Mouse (Mus musculus) lung, postnatal 14 days (tissue): ENCODE data around the gene Ube2a.
"Not testable (repeated sequence)": the region's sequence is repeated elsewhere in the genome, so short reads cannot be mapped to it uniquely, and the experiment has no call there.

Source experiments
- DNase-seq: peaks from one replicate; pipeline ENCODE4 v3.0.0; 2021

Ube2a gene

DNA sequence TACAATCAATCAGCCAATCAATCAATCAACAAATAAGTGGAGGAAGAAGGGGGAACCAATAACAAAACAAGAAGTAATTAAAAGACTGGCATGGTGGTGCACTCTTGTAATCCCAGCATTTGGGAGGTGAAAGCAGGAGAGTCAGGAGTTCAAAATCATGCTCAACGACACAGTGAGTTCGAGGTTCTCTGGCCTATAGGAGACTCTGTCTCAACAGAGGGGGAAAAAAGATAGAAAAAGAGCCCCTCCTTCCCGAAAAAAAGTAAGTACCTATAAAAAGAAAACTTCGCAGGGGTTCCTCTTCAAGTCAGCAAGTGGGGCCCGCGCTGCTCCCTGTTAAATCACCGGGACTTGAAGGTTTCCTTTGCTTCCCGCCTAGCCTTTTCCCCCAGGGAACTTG, at the start of gene Ube2a, which contains the start of gene C330007P06Rik:
Gene Ube2a, plus strand, starts transcription at position 136 of the 400 bp plus-strand sequence.
Gene C330007P06Rik, minus strand, starts transcription at position 347 of the 400 bp plus-strand sequence.
- no peak for DNase-seq

GRCm38 (mm10) chrX:36823932-36824711, 49.6 kb upstream of the Ube2a start:
- DNase-seq: no peak

DNA sequence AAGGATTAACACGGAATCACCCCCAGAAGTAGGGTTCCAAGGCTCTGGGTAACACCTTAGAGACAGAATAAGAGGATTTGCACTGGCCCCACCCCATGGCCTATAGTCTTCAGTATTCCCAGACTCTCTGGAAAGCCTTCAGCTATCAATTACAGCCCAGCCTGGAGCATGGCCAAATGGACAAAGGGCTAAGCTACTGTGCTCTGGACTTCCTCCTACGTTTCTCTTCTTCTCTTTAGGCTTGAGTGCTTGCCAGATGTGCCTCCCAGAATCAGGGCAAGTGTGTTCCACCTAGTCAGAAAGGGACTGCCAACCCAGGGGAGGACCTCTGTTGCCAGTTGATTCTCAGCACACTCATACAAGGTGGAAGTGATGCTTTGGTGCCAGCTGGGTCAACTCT, 48.7 kb upstream of the Ube2a start:
- no peak for DNase-seq

- DNase-seq: no peak
Observed at GRCm38 (mm10) chrX:36826873-36827272, 46.8 kb upstream of the Ube2a start.

DNA sequence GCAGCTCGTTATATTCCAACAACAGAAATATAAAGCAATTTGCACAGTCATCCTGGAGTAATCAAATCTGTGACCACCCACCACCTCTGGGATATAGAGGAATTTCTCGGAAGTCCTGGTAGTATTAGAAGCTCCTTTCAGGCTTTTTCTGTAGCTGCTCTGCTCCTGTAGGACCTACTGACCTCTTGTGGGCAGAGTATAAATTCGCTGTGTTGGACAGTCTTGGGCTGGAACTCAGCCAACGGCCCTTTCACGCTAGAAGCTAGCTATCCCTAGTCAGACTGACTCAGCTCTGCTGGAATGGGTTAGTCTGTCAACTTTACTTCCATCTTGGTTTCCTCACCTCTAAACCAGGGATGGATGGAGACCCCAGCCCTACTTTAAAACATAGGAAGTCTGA, 43.4 kb upstream of the Ube2a start:
- DNase-seq: peak; percentile 66

DNA sequence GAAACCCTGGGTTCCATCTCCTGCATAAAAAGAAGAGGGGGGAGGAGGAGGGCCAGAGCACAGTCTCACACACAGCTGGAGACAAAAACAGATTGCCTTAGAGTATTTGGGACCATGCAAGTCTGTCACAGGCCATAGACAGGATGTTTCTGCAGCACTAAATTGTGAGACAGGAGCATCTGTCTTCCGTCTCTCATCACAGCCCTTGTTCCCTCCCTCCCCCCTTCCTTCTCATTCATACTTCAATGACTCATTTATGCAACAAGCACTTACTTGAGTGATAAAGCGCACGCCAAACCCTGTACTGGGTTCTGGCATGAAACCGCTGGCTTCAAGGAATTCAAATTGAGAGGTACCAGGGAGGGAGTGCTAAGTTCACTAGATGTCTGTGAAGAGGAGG, 42.1 kb upstream of the Ube2a start:
- DNase-seq: no peak

- peak; percentile 79 for DNase-seq
Observed at GRCm38 (mm10) chrX:36833397-36834084, 40.2 kb upstream of the Ube2a start.

- DNase-seq: no peak
Observed at GRCm38 (mm10) chrX:36837069-36837676, 36.5 kb upstream of the Ube2a start.

- peak; percentile 69 for DNase-seq
Observed at GRCm38 (mm10) chrX:36839391-36839790, 34.3 kb upstream of the Ube2a start.

- no peak for DNase-seq
Observed at GRCm38 (mm10) chrX:36841698-36842097, 32.0 kb upstream of the Ube2a start.

- no peak for DNase-seq
Observed at GRCm38 (mm10) chrX:36843346-36843990, 30.2 kb upstream of the Ube2a start.

- no peak for DNase-seq
Observed at GRCm38 (mm10) chrX:36847152-36847551, 26.5 kb upstream of the Ube2a start.

- DNase-seq: no peak
Observed at GRCm38 (mm10) chrX:36852631-36853030, 21.1 kb upstream of the Ube2a start.

DNA sequence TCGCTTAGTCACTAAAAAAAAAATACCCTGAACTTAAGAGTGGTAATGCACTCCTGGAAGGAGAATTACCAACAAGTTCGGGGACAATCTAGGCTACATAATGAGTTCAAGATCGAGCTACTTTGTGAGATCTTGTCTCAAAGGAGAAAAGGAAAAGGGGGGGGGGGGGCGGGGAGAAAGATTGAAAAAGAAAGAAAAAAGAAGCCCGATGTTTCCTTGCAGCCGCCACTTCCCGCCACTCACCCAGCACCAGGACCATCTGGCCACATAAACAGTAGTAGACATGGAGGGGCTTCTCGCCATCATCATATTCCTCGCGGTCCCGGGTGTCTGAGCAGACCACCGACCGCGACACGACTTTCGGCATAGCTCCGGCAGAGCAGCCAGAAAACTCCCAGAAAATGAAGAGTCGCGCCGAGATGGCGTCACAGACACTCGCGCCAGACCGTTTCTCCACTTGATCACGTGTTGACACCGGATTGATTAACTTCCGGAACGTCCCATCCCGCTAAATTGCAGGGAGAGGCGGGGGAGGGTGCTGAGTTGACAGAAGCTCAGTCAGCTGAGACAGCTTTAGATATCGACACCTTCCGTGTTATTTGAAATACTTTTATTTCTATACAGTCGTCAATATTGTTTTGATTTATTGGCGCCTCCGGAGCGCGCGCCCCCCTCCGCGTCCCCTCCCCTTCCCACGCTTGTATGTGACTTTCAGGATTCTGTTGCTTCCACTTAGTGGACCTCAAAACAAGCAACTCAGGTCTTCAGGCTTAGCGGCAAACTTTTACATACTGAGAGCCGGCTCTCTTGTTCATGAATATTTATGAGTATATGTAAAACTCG, 9.7 kb upstream of the Ube2a start:
- peak; percentile 78 for DNase-seq

GRCm38 (mm10) chrX:36864609-36865328, 8.9 kb upstream of the Ube2a start:
- no peak for DNase-seq

GRCm38 (mm10) chrX:36870372-36870771, 3.3 kb upstream of the Ube2a start:
- no peak for DNase-seq

DNA sequence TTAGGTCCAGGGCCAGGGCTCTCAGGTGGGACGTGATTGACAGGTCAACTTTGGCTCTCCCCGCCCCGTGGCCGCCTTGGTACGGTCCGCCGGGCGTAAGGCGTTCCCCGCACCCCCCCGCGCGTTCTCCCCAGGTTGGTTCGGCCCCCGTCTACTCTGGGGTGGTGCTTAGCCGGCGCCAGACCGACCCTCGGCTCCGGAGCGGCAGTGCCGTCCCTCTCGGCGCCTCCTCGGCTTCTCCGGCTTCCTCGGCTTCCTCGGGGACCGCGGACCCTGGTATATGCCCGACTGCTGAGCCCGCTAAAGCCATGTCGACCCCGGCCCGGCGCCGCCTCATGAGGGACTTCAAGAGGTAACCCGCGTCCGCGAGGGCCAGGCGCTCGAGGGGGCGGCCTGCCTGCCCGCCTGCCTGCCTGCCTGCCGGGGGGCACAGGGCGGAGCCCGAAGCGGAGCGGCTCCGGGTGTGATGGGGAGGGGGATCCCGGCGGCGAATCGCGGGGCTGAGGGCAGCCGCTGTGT, 537 bp downstream of the Ube2a start:
- peak; percentile 91 for DNase-seq

DNA sequence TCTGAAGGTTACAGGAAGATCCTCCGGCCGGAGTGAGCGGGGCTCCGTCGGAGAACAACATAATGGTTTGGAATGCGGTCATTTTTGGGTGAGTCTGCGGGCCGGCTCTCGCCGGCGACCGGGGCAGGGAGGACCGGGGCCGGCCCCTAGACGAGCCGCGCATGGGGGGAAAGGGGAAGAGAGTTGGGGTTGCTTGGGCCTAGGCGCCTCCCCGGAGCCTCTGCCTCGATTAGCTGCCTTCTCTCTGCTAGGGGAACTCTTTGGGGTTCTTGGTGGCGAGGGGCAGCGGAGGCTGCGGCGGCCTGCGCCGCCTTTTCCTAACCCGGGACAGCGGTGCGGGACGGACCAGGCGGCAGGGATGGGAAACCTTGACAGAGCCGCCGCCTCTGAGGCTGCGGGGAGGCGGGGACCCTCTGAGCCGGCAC, 1.0 kb downstream of the Ube2a start:
- peak; percentile 32 for DNase-seq

DNA sequence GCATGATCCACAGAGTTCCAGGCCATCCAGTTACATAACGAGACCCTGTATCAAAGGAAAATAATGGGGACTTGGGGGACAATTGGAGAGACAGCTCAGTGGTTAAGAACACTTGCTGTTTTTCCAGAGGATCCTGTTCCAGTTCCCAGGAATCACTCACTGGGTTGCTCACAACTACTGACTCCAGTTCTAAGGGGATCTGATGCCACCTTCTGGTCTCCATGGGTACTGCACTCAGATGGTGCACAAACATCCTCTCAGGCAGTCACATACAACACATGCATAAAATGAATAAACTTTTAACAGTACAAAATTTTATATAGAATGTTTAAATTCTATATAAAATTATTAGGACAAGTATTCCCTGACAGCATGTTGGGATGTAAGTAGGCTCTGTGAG, 11.0 kb downstream of the Ube2a start:
- DNase-seq: no peak

GRCm38 (mm10) chrX:36898931-36899330, 25.2 kb downstream of the Ube2a start:
- DNase-seq: not testable (repeated sequence)

- DNase-seq: no peak
Observed at GRCm38 (mm10) chrX:36901655-36902054, 28.0 kb downstream of the Ube2a start.
